Mouse (Mus musculus): ENCODE results near the gene Dnmbp.
A peak's percentile ranks its signal among the peaks of the same experiment; 100 is the strongest.

Gene Dnmbp

DNA sequence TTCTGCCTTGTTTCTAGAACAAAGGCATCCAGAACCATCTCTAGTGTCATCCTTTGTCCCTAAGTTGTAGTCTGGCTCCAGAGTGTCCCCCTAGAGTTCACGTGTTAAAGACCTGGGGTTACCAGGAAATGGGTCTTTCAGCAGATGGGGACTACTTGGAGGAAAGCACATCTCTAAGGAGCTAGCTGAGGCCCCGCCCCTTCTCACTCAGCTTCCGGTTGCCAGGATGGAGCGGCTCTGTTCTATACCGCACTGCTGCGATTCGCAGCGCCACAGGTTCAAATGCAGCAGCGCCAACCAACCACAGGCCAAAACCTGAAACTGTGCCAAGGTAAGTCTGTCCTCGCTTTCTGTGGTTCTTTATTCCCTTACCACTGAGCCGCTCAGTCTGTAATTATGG lies 65.6 kb downstream of the Dnmbp start:
- DNase-seq, result no peak

DNA sequence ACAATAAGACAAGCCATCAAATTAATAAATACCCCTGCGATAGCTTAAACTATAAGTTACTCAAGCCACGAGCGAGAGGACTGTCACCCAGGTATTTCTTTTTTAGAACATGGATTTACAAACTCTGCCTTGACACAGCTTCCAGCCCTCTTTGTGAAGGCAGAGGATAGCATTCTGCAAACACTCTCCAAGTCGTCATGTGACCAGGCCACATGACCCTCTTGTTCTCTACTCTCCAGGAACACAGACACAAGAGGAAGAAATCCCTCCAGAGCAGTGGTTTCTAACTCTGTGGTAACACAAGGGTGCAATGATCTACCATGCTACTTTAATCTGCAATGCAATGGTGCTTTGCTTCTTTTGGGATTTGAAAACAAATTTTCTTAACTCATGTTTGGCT lies 69.6 kb downstream of the Dnmbp start:
- no peak for DNase-seq

DNA sequence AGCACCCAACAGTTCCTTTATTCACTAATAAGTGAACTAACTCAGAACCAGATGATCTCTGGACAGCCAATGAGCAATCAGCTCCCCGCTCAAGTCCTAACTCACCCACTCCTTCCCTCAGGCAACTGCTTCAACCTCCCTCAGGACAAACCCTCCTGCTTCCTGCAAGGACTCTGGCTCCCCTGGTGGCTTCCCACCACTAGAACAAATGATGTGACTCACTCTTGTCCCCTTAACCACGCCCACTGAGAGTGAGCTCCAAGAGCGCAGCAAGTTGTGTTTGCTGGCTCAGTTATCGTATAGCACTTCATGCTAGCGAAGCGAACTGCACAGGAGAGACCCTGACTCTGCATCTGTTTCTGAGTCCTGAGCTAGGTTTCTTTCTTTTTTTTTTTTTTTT lies 82.6 kb downstream of the Dnmbp start:
- no peak for DNase-seq

DNA sequence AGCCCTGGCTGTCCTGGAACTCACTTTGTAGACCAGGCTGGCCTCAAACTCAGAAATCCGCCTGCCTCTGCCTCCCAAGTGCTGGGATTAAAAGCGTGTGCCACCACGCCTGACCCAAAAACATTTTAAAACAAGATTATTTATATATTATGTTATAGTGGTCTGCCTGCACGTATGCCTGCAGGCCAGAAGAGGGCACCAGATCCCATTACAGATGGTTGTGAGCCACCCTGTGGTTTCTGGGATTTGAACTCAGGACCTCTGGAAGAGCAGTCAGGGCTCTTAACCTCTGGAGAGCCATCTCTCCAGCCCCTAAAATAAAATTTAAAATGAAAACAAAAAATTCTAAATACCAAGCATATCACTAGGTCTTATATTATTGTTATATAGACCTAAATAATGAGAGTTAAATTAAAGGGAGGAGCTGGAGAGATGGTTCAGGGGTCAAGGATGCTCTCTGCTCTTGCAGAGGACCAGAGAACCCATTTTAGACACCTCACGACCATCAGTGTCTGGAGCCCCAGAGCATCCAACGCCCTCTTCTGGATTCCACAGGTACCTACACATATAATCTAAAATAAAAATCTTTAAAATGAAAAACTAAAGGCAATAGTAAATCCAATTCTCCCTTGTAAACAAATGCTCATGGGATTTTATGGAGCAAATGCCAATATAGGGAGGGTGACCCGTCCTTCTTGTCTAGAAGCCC lies 87.0 kb downstream of the Dnmbp start:
- DNase-seq, result no peak

DNA sequence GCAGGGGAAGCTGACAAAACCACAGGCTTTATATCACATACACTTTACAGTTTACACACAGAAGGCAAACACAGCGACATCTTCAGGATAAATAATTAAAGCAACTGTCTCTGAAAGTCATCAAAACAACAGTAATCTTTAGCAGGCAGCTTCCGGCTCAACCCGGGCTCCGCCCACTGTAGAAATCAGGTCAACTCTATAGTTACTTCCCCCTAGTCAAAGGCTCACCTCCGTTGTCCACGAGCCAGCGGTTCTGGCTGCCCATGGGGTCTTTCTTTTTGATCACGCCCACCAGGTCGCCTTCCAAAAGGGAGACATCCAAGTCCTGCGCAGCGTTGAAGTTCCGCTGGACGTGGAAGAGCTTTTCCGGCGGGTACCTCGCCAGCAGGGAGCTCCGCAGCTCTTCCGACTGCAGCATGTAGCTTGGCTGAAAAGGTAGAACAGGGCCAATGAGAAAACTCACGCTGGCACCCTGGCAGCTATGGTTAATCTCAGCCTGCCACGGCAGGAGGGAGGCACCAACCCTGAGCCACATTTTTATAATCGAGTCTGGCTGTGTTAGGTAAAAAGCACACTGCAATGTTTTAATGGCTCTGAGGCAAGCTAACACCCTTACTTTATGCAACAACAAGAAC lies 87.9 kb downstream of the Dnmbp start:
- peak; percentile 55 for DNase-seq

DNA sequence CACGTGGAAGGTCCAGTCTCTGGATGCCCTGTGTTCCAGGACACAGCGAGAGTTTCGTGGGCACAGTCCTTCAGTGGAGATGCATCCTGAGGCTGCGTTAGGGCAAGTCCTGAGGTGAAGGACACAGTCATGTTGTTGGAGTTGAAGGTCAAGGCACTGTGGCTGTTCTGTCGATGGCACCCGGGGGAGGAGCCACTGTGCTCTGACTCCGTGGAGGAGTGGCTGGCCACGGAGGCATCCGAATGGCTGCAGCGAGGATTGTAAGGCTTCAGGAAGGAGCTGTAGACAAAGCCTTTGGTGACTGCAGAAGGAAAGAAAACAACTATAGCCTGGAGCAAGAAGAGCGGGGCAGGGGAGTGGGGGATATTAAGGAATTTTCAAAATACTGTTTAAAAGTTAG lies 90.0 kb downstream of the Dnmbp start:
- DNase-seq, result no peak

DNA sequence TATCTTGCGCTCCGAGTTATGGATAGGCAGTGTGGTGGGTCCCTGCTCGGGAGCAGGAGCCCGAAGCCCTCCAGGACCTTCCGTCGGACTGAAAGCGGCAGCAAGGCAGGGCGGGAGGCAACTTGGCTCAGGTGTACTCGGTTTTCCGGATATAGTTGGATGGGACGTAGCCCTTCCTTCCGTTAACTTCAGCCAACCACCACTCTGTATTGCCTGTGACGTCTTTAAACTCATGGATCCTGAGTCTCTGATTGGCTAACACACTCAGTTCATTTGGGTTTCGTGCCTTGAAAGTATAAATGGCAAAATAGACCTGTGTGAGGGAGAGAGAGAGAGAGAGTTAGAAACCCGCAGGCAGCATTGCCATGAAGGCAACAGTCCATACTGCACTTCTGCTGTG lies 92.0 kb downstream of the Dnmbp start:
- DNase-seq, result no peak

DNA sequence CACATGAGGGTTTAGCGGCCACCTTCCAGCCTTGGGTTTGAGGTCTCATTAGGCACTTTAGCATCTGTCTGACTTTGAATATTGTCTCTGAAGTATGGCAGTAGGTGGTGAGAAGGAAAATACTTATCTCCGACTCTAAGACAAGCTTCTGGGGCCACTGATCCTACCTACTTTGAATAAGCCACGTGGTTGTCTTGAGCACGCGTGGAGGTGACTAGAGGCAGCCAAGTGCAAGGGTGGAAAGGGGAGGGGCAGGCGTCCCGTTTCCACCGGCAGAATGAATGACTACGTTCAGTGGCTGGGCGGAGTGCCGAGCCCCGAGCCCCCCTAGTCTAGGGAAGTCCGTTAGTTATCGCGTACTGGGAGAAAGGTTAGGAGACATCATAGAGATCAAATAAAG lies 92.9 kb downstream of the Dnmbp start:
- DNase-seq, result no peak

DNA sequence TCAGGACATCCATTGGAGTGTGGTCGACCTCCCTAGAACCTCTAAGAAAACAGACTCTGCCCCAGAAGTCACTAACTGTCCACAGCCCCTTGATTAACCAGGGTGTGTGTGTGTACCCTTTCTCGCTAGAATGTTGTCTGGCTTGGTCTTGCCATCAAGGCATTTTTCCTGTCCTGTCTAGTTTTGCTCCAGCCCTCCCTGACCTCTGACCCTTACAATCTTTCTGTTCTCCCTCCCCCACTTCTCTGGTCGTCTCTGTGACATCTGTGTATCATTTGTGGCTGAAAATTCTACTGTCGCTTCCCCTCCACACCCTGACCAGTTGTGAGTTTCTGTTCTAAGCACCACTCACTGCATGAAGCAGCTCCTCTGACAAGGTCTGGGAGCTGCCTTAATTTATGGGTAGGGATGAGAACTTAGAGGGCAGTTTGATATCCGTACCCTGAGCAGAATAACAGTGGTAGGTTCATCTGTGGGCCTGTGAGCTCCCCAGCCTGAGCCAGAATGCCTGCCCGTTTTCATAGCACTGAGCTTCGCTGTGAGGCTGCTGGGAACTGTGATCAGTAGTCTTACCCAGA lies 94.6 kb downstream of the Dnmbp start:
- DNase-seq, result no peak

DNA sequence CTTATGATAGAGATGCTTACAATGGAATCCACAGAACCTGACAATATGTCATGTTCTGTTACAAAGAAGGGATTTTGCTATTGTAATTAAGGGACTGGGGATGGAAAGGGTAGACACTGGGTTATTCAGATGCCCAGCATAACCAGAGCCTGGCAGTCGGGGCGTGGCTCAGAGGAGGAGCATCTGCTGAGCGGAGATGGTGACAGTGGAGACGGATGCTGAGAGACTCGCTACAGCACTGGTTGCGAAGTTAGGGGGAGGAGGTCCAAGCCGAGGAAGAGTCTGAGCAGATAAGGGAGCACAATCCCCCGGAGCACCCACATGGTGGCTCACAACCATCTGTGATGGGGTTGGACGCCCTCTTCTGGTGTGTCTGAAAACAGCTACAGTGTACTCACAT lies 96.8 kb downstream of the Dnmbp start:
- DNase-seq, result no peak

DNA sequence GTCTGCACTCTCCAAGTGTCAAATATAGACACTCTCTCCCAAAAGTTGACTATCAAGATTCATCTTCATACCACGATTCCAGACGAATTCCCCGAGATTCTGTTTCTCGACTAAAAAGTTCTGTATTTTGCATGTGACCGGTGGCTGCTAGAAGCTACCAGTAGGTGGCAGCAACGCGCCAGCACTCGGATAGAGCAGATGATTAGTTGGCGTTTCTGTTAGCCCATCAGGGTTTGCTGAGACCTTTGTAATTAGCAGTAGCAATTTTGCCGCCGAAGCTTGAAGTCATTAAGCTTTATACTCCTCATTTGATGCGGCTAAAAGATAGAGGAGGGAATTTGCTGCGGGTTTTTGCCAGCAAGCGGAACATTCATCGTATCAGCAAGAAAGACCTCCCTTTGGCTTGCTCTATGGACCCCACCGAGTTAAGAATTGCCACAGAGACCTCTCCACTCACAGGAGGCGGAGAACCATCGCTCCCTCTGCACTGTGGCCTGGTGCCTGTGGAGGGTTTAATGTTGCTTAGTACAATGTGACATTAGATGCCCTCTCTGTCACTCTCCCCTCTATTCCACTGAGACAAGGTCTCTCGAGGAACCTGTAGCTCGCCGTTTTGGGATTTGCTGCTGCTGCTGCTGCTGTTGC lies 107.4 kb downstream of the Dnmbp start:
- DNase-seq, result peak; percentile 45

DNA sequence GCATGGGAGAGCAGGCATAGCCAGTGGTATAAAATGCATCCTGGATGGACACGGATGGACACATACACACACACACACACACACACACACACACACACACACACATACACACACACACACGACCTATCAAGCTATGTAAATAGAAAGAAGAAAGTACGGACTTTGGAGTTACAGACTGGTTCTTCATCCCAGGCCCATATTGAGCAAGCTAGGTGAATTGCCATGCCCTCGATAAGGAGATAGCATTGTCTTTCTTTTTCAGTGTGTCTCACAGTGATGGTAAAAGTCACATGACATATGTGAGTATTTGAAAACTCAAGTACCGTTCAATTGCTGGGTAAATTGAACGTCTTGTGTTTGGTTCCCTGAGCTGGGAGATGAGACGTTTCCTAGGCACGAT lies 113.1 kb downstream of the Dnmbp start:
- no peak for DNase-seq

DNA sequence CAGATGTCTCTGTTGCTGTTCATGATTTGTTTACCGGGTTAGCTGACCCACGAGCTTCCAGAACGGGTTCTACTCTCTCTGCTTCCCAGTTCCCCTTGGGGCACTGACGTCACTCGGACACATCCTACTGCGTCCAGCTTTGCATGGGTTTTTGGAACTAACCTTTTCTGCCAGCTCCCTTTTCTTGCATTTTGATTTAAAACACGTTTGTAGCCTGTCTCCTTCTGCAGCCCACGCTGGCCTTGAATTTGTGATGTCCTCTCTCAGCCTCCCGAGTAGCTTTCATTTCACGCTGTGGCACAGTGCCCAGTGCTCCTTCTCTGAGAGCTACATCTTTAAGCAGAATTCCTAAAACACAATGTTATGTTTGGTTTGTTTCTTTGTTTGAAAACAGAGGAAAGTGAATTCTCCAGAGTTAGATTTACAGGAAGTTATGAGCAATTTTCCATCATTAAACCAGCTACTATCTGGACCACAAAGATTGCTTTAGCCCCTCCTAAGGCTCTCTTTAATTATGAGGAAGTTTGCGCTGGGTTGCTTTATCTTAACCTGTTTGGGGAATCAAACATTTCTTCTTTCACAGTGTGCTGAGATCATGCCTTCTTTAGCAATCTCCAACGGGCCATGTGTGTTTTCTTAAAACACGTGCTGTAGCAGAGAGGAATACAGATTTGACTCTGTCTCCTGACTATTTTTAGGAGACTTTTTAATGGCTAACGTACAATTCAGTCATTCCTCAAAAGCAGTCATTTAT lies 124.2 kb downstream of the Dnmbp start:
- DNase-seq, result no peak

DNA sequence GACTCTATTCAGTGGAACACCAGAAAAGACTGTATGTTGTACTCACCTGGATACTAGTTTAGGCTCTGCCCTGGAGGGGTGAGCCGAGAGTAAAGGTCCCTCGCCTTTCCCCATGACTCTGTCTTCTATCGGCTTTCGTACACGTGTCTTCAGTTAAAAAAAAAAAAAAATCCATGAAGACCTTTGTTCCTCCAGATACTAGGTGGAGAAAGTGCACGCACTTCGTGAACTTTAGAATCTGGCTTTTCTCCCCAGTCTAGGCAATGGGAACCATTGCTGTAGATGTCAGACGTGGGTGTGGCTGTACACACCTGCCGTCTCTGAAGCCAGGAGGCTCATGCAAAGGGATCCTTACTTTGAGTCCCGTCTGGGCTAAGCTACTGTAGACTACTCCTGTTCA lies 126.7 kb downstream of the Dnmbp start:
- no peak for DNase-seq

DNA sequence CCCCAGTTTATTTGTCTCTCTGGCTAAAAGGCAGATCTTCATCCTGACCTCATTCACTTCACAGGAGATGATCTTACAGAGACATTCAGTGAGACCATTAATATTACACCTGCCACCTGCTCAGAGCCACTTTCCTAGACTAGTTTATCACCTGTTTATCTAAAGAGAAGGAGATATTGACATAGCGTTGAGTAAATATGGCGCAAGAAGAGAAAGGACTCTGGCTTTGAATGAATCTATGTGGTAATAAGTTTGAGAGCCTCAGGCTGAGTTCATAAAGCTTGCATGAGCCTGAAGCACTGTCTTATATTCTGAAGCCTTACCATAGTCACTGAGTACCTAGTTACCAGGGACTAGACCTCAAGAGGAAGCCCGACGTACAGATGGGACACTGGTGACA lies 128.6 kb downstream of the Dnmbp start:
- no peak for DNase-seq

DNA sequence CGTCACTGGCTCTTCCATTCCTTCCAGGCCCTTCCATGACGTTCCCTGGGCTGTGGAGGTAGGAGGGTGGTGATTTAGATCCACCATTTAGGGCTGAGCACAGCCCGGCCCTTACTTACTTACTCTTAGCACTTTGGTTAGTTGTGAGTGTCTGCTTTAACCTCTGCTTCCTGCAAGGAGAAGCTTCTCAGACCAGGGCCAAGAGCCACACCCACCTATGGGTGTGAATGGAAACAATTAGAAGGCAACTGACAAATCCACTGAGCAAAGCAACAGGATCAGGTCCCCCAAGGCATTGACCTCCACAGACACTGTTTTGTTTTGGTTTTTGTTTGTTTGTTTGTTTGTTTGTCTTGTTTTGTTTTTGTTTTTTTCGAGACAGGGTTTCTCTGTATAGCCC lies 130.7 kb downstream of the Dnmbp start:
- DNase-seq, result no peak

DNA sequence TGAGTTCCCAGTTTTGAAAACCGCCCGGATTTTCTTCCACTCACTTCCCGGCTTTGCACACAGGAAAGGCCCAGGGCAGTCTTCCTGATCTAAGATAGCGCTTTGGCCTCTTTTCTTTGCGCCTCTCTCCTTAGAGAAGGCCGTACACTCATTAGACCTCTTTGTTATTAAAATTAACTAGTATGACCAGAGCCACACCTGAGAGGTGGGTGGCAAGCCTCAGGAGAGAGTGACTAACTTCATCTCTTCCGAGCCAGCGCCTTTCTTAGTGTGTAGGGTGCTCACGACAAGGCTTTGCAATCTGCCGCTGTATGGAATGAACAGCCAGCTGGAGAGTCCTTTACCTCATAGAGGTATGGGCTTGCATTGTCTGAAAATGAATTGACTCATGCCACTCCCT lies 136.1 kb downstream of the Dnmbp start:
- DNase-seq, result no peak

DNA sequence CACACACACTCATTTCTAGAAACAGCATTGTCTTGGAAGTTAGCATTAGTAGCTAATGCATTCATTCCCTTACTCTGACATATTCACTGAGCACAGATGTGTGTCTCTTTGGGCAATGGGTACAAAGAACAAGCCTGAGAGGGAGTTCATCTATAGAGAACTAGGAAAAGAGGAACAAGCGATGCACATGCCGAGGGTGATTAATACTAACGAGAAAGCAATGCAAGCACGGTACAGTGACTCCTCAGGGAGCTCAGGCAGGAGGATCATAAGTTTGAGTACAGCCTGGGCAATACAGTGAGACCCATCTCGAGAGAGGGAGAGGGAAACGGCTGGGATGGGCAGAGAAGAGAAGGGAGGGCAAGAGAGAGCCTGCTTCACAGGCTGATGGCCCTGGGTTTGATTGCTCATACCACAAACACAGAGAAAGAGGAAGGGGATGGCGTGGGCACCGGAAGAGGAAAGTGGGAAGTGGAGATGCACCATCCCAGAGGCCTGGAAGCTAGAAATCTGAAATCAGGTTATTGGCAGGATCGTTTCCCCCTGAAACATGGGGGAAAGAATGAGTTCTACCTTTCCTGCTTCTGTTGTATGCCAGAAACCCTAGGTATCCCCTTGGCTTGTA lies 138.5 kb downstream of the Dnmbp start:
- no peak for DNase-seq

DNA sequence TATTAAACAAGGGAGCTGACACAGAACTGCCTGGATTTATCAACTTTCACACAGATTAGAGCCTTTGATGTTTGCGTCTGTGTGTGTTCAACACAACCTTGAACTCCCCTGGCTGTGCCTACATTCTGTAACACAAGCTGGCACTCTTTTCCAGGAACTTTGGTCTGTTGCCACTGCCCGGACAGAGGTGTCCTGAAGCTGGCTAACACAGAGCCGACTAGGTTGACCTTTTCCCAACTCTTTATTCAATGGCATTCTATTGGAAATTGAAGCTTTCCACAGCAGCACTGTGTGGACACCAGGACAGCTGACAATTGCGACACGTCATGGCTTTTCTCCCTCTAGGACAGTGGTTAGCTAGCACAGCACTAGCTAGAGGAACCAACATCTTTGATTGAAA lies 142.8 kb downstream of the Dnmbp start:
- DNase-seq, result no peak
